Mouse (Mus musculus): ENCODE results near the gene Pi4ka. TPM values are rescaled to one million over a fixed set of nuclear protein-coding genes. Genes with fewer than 3 reads are reported as not detected.

The Pi4ka gene
- total RNA-seq, 2 experiments from 2014 or later: 346 to 353 TPM

DNA sequence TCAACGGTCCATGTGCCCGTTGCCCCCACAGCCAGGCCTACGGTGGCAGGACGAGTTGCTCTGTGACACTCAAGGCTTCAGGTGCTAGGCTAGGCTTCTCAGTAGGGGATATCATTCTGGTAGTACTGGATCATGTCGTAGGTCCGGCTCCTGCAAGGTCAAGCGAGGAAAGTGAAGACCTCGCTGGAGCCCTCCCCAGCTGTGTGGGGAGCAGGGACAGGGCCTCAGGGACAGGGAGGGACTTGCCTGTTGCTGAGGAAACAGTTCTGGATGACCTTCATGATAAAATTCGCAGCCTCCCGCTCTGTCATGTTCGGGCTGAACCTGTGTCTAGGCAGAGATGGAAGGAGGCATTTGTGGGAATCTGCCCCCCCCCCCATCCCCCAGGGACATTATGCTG is 125.6 kb downstream of the Pi4ka start:
- no peak for DNase-seq (ENCODE audit: low spot score in 2 of 2)
- intact Hi-C loops (cut with DNase I): no loop called here

DNA sequence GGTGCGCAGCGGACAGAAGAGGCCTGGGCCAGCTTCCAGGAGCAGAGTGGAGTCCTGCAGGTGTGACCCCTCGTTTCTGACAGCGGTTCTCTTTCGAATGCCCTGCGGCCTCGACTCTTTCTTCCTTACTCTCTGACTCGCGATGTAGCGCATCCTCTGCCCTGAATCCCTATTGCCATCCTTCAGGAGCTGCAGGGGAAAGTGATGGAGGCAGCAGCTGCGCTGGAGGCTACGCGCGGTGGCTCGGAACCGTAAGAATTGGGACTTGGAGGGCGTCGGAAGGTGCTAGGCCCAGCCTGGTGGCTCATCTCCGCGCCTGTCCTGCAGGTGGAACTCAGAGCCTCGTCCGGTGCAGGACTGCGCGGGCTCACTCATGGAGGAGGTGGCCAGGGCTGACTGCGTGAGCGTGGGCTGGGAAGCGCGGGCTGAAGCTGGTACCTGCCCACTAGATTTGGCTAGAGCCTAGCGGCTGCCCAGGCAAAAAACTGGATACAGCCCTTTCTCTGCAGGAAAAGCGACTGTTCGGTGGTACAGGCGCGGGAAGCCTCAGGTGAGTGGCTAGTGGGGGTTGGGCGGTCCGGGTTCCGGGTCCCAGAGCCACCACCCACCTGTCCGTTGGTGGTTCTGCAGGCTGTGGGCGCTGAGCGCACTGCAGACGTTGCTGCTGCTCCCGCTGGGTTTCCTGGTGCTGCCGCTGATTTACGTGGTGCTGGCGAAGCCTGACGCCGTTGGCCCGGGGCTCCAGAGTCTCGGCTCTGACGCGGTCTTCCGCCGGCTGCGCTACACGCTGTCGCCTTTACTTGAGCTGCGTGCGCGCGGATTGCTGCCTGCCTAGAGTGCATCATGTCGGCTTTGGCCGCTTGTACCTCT is 128.5 kb downstream of the Pi4ka start:
- peak; percentile 75 to 80 for DNase-seq (ENCODE audit: low spot score in 2 of 2)
- intact Hi-C loops (cut with DNase I): loop anchor here (5.0 to 10.0 kb wide), 4 partner anchors 45 to 353 kb away; partner anchors contain the start of genes Ccdc116, Hic2 and Sdf2l1

DNA sequence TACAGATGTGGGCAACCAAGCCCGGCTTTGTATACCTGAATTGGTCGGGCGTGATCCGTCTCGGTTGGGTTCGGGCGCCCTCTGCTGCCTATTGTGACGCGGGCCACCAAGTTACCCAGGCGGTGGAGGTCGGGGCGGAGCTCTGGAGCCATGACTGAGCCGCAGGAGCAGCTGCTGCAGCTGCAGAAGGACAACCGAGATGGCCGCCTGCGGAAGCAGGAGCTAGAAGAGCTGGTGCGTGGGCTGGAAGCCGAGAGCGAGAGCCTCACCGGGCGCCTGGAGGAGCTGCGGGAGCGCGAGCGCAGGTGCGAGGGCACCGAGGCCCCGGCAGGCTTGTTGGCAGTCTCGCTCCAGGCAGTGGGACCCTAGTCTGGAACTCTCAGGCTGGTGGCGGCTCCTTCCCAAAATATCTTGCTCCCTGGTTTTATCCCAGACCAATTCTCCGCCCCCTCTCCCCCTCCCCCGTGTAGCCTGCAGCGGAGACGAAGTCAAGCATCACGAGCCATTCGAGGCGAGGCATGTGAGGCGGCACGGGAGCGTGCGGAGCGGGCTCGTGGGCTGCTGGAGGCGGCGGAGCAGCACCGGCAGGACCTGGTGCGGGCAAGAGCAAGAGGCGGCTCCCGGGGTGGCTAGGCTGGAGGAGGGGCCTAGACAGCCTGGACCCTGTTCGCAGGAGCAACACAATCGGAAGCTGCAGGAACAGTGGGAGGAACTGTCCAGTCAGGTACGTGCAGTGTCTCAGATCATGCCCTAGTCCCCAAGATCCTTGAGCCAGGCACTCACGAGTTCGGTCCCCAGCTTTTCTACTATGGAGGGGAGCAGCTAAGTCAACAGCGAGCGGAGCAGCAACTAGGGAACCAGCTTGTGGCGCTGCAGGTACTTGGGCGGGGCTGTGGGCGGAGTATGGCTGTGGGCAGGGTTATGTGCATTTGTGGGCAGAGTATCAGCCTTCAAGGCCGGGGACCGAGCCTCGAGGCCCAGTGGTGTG is 129.7 kb downstream of the Pi4ka start:
- DNase-seq (ENCODE audit: low spot score in 2 of 2): peak; percentile 91 to 92
- intact Hi-C loops (cut with DNase I): loop anchor here (1.0 to 10.0 kb wide), 5 partner anchors 44 to 352 kb away; partner anchors contain the start of genes Ccdc116, Hic2 and Sdf2l1

GRCm38 (mm10) chr16:17275721-17276120 is 130.4 kb downstream of the Pi4ka start, which contains the start of gene Tmem191c:
Gene Tmem191c (plus strand): TSS chr16:17276077.
- no peak for DNase-seq (ENCODE audit: low spot score in 2 of 2)
- intact Hi-C loops (cut with DNase I): loop anchor here (1.0 to 10.0 kb wide), 5 partner anchors 43 to 351 kb away; partner anchors contain the start of genes Ccdc116, Hic2 and Sdf2l1

- no peak for DNase-seq (ENCODE audit: low spot score in 2 of 2)
- intact Hi-C loops (cut with DNase I): loop anchor here (10.0 kb wide), 1 partner anchor 347 kb away; no protein-coding TSS in a partner anchor
Observed at GRCm38 (mm10) chr16:17271856-17272255, 134.3 kb downstream of the Pi4ka start.

DNA sequence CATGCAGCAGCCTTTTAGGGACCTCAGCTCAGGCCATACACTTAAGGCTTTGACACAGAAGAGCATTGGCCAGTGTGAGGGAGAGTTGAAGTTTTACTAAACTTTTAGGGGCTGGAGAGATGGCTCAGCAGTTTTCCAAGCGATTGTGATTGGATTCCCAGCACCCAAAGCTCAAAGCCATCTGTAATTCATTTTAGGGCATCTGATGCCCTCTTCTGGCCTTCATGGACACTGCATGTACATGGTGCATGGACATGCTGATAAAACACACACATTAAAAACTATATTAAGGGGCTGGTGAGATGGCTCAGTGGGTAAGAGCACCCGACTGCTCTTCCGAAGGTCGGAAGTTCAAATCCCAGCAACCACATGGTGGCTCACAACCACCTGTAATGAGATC is 135.0 kb downstream of the Pi4ka start:
- intact Hi-C loops (cut with DNase I): loop anchor here (10.0 kb wide), 1 partner anchor 346 kb away; no protein-coding TSS in a partner anchor
- DNase-seq (ENCODE audit: low spot score in 2 of 2): no peak

GRCm38 (mm10) chr16:17269872-17270271 is 136.2 kb downstream of the Pi4ka start:
- intact Hi-C loops (cut with DNase I): loop anchor here (10.0 kb wide), 1 partner anchor 345 kb away; no protein-coding TSS in a partner anchor
- no peak for DNase-seq (ENCODE audit: low spot score in 2 of 2)

DNA sequence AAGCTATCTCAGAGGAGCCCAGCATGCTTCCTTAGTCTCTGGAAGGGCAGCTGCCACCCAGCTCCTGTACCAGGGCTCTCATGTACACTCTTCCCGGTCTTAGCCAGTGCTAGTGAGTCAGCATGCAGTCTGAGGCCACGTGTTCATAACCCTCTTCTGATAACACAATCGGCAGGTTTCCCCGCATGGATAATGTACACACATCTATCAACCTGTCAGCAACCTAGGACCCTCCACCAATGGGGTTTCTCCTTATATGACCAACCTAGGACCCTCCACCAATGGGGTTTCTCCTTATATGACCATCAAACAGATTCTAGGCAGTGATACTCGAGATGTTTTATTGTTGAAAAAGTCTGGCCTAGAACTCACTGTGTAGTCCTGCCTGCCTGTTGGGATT is 138.2 kb downstream of the Pi4ka start:
- intact Hi-C loops (cut with DNase I): no loop called here

DNA sequence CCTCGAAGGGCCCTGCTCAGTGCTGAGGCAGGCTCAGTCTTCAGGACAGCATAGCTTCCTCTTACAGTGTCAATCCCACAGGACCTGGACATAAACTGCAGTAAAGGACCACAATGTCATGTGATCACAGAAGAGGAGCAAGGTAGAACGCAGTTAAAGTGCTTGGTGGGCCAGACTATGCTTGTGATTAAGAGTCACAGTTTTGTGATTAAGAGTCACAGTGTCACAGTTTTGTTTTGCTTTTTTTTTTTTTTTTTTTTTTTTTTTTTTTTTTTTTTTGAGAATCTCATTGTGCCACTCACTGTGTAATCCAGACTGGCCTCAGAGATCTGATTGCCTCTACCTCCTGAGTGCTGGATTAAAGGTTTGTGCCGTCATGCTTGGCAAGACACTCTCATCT is 140.0 kb downstream of the Pi4ka start:
- intact Hi-C loops (cut with DNase I): no loop called here
- no peak for DNase-seq (ENCODE audit: low spot score in 2 of 2)

More for the DNA sequence above, 138.2 kb downstream of the Pi4ka start:
- DNase-seq (ENCODE audit: low spot score in 2 of 2): no peak

GRCm38 (mm10) chr16:17261341-17261740 is 144.8 kb downstream of the Pi4ka start:
- DNase-seq (ENCODE audit: low spot score in 2 of 2): no peak
- intact Hi-C loops (cut with DNase I): no loop called here

- intact Hi-C loops (cut with DNase I): no loop called here
- DNase-seq (ENCODE audit: low spot score in 2 of 2): no peak
Observed at GRCm38 (mm10) chr16:17258917-17259316, 147.2 kb downstream of the Pi4ka start.

- no peak for DNase-seq (ENCODE audit: low spot score in 2 of 2)
- intact Hi-C loops (cut with DNase I): no loop called here
Observed at GRCm38 (mm10) chr16:17257359-17257821, 148.7 kb downstream of the Pi4ka start.

DNA sequence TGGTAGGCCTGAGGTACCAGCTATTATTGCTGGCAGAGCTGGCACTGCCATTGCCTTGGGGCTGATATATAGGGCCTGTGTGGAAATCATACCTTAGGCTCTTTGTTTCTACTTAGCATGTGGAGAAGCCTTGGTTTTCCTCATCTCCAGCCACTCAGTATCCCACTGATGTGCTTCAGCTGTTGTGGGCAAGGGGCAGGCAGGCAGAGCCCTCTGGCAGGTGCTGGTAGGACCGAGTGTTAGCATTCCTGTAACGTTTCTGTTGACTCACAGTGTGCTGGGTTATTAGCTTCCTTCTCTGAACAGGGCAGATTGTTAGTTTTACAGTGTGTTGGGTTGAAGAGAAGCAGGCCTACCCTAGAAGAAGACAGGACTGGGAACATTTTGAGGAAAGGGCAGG is 150.8 kb downstream of the Pi4ka start:
- DNase-seq (ENCODE audit: low spot score in 2 of 2): no peak
- intact Hi-C loops (cut with DNase I): no loop called here

- intact Hi-C loops (cut with DNase I): no loop called here
- DNase-seq (ENCODE audit: low spot score in 2 of 2): no peak
Observed at GRCm38 (mm10) chr16:17254005-17254597, 152.0 kb downstream of the Pi4ka start.

- intact Hi-C loops (cut with DNase I): no loop called here
- DNase-seq (ENCODE audit: low spot score in 2 of 2): no peak
Observed at GRCm38 (mm10) chr16:17252841-17253240, 153.3 kb downstream of the Pi4ka start.

- intact Hi-C loops (cut with DNase I): no loop called here
- no peak for DNase-seq (ENCODE audit: low spot score in 2 of 2)
Observed at GRCm38 (mm10) chr16:17252086-17252726, 153.9 kb downstream of the Pi4ka start.

- no peak for DNase-seq (ENCODE audit: low spot score in 2 of 2)
- intact Hi-C loops (cut with DNase I): no loop called here
Observed at GRCm38 (mm10) chr16:17251539-17251938, 154.6 kb downstream of the Pi4ka start.

GRCm38 (mm10) chr16:17249135-17249534 is 157.0 kb downstream of the Pi4ka start:
- intact Hi-C loops (cut with DNase I): no loop called here

GRCm38 (mm10) chr16:17247727-17248126 is 158.4 kb downstream of the Pi4ka start:
- intact Hi-C loops (cut with DNase I): no loop called here
- DNase-seq (ENCODE audit: low spot score in 2 of 2): no peak

More at GRCm38 (mm10) chr16:17249135-17249534, 157.0 kb downstream of the Pi4ka start:
- DNase-seq (ENCODE audit: low spot score in 2 of 2): no peak
